Mouse (Mus musculus) ES-E14 (cell line): ENCODE measurements around the gene Hist1h3b.

Experiments
- CHD2 ChIP-seq: IDR thresholded peaks from 2 replicates; pipeline ENCODE4 v1.6.1; 2014; ENCODE audit warnings: mild to moderate bottlenecking, low read depth, low read length, inconsistent platforms
- HCFC1 ChIP-seq: IDR thresholded peaks from 2 replicates; pipeline ENCODE4 v1.6.1; 2012; ENCODE audit warnings: low read length, inconsistent platforms, borderline replicate concordance; ENCODE audit not compliant: insufficient read depth
- ZC3H11A ChIP-seq: IDR thresholded peaks from 2 replicates; pipeline ENCODE4 v1.6.1; 2012; ENCODE audit warnings: low read depth, mild to moderate bottlenecking, inconsistent platforms, low read length, borderline replicate concordance
- ZNF384 ChIP-seq: IDR thresholded peaks from 2 replicates; pipeline ENCODE4 v1.6.1; 2012; ENCODE audit warnings: low read depth, low read length, inconsistent platforms

- no peak for TF ChIP-seq ZC3H11A
- TF ChIP-seq CHD2 = no peak
- no peak for TF ChIP-seq HCFC1
- no peak for TF ChIP-seq ZNF384
Measured at GRCm38 (mm10) chr13:23705751-23706356, 46.2 kb upstream of the Hist1h3b start.
